Mouse (Mus musculus) embryonic fibroblast, embryonic 13.5 days (primary cell): Measurements from ENCODE around the gene Pcx. TPM values are rescaled to one million over a fixed set of nuclear protein-coding genes. Genes with fewer than 3 reads are reported as not detected.

ENCODE experiments used
- H3K27ac ChIP-seq: 2 replicates; pipeline ENCODE4 v1.5.1; 2012; ENCODE audit warnings: low read length, control low read depth, inconsistent platforms; ENCODE audit not compliant: insufficient read depth
- H3K4me1 ChIP-seq: 2 replicates; pipeline ENCODE4 v1.6.1; 2011; ENCODE audit warnings: low read length; ENCODE audit not compliant: control insufficient read depth, insufficient read depth
- H3K4me3 ChIP-seq: 2 replicates; pipeline ENCODE4 v1.5.1; 2011; ENCODE audit warnings: mild to moderate bottlenecking, control low read depth, low read length; ENCODE audit not compliant: insufficient read depth
- CTCF ChIP-seq: IDR thresholded peaks from 2 replicates; pipeline ENCODE4 v1.5.1; 2011; ENCODE audit warnings: mild to moderate bottlenecking, control low read depth, low read length, moderate library complexity, borderline replicate concordance; ENCODE audit not compliant: insufficient read depth
- POLR2A ChIP-seq: IDR thresholded peaks from 2 replicates; pipeline ENCODE4 v1.6.1; 2011; ENCODE audit warnings: low read depth, mild to moderate bottlenecking, control low read depth, low read length, moderate library complexity
- polyA plus RNA-seq: library from polyadenylated mRNA; stranded (reverse); fragments of >200 nt; gene quantifications from 2 replicates; pipeline ENCODE4 v1.2.4, GENCODE M21; 2011; ENCODE audit warnings: low read depth; ENCODE audit not compliant: missing spikeins, insufficient read length

Pcx gene
- polyA plus RNA-seq, 1 experiment: 16.4 TPM

GRCm38 (mm10) chr19:4614305-4615150, 104.3 kb downstream of the Pcx start:
- no peaks in the 10 kb centered on the region for H3K4me1 ChIP-seq
- TF ChIP-seq POLR2A: no peak; the same call in 1 of the 2 replicates
- TF ChIP-seq CTCF: no peak
- peak overlapping the region; percentile 51; the same call in 1 of the 2 replicates for H3K27ac ChIP-seq
- H3K4me3 ChIP-seq: peak overlapping the region; percentile 65

- TF ChIP-seq POLR2A (peak; percentile 69; the same call in 1 of the 2 replicates), CTCF (no peak)
- H3K4me3 ChIP-seq: peak within 1 kb of the TSS; percentile 65
- peak within 1 kb of the TSS; percentile 51 for H3K27ac ChIP-seq
- no peaks in the 10 kb centered on the region for H3K4me1 ChIP-seq
Measured at GRCm38 (mm10) chr19:4615151-4616093, 105.2 kb downstream of the Pcx start, which contains the start of gene Lrfn4. Lrfn4 (minus strand) TSS chr19:4615667.

- TF ChIP-seq CTCF: no peak
- TF ChIP-seq POLR2A: no peak
- no peak overlapping the region for H3K27ac ChIP-seq
- no peak overlapping the region for H3K4me3 ChIP-seq
- H3K4me1 ChIP-seq: no peaks in the 10 kb centered on the region
Measured at GRCm38 (mm10) chr19:4616546-4616945, 106.3 kb downstream of the Pcx start.

- no peak overlapping the region for H3K4me3 ChIP-seq
- TF ChIP-seq CTCF (0 out of 2 replicates have a peak, but pooled peaks have one; percentile 2), POLR2A (no peak)
- H3K27ac ChIP-seq: no peak overlapping the region
- no peaks in the 10 kb centered on the region for H3K4me1 ChIP-seq
Measured at GRCm38 (mm10) chr19:4618183-4618582, 107.9 kb downstream of the Pcx start.

- Histone ChIP-seq H3K4me3 (no peak overlapping the region), H3K27ac (no peak overlapping the region), H3K4me1 (0 out of 2 replicates have a peak, but pooled peaks cover 2% of the 10 kb centered on the region)
- no peak for TF ChIP-seq CTCF
- no peak for TF ChIP-seq POLR2A
Measured at GRCm38 (mm10) chr19:4619461-4619860, 109.2 kb downstream of the Pcx start.

- H3K4me3 ChIP-seq: no peak overlapping the region
- 0 out of 2 replicates have a peak, but pooled peaks cover 2% of the 10 kb centered on the region for H3K4me1 ChIP-seq
- TF ChIP-seq CTCF (no peak), POLR2A (no peak)
- no peak overlapping the region for H3K27ac ChIP-seq
Measured at GRCm38 (mm10) chr19:4620721-4621120, 110.4 kb downstream of the Pcx start.

GRCm38 (mm10) chr19:4622780-4623179, 112.5 kb downstream of the Pcx start:
- TF ChIP-seq POLR2A (no peak), CTCF (no peak)
- no peak overlapping the region for H3K27ac ChIP-seq
- H3K4me3 ChIP-seq: no peak overlapping the region
- 0 out of 2 replicates have a peak, but pooled peaks cover 6% of the 10 kb centered on the region for H3K4me1 ChIP-seq

GRCm38 (mm10) chr19:4623419-4623818, 113.1 kb downstream of the Pcx start:
- no peak for TF ChIP-seq CTCF
- TF ChIP-seq POLR2A: no peak
- 0 out of 2 replicates have a peak, but pooled peaks cover 6% of the 10 kb centered on the region for H3K4me1 ChIP-seq
- H3K4me3 ChIP-seq: no peak overlapping the region
- H3K27ac ChIP-seq: no peak overlapping the region

- Histone ChIP-seq H3K4me3 (no peak overlapping the region), H3K4me1 (0 out of 2 replicates have a peak, but pooled peaks cover 6% of the 10 kb centered on the region), H3K27ac (no peak overlapping the region)
- TF ChIP-seq POLR2A (no peak), CTCF (no peak)
Measured at GRCm38 (mm10) chr19:4624006-4624405, 113.7 kb downstream of the Pcx start.
